Mouse (Mus musculus) C2C12 (cell line): ENCODE data around the gene Ap5b1. TPM values are rescaled to one million over a fixed set of nuclear protein-coding genes. Genes with fewer than 3 reads are reported as not detected.

ENCODE experiments used
- H3K27me3 ChIP-seq: one replicate; pipeline ENCODE4 v1.6.1; 2011; ENCODE audit not compliant: control insufficient read depth, insufficient read depth, insufficient read length
- H3K36me3 ChIP-seq: one replicate; pipeline ENCODE4 v1.6.1; 2011; ENCODE audit not compliant: control insufficient read depth, insufficient read depth
- H3K4me3 ChIP-seq: one replicate; pipeline ENCODE4 v1.5.1; 2011; ENCODE audit warnings: mild to moderate bottlenecking, control low read depth; ENCODE audit not compliant: poor library complexity, insufficient read depth, severe bottlenecking
- H3K79me2 ChIP-seq: one replicate; pipeline ENCODE4 v1.6.1; 2011; ENCODE audit not compliant: control insufficient read depth, insufficient read depth
- H3K79me3 ChIP-seq: one replicate; pipeline ENCODE4 v1.6.1; 2011; ENCODE audit warnings: low read depth, control low read depth
- H3ac ChIP-seq: one replicate; pipeline ENCODE3; 2011; ENCODE audit warnings: low read depth; ENCODE audit not compliant: control insufficient read depth, insufficient read length
- CEBPB ChIP-seq: IDR thresholded peaks from one replicate; pipeline ENCODE4 v1.6.1; 2011; ENCODE audit warnings: low read depth, mild to moderate bottlenecking, control low read depth, moderate library complexity
- CTCF ChIP-seq: IDR thresholded peaks from one replicate; pipeline ENCODE4 v1.5.1; 2011; ENCODE audit not compliant: control insufficient read depth, insufficient read depth, insufficient read length
- FOSL1 ChIP-seq: IDR thresholded peaks from one replicate; pipeline ENCODE4 v1.8.0; 2011; ENCODE audit warnings: mild to moderate bottlenecking, low read length; ENCODE audit not compliant: poor library complexity, insufficient read depth, severe bottlenecking
- MAX ChIP-seq: IDR thresholded peaks from one replicate; pipeline ENCODE4 v1.6.1; 2011; ENCODE audit warnings: mild to moderate bottlenecking, control low read depth
- MYOD1 ChIP-seq: IDR thresholded peaks from one replicate; pipeline ENCODE4 v1.6.1; 2011; ENCODE audit warnings: low read depth; ENCODE audit not compliant: control insufficient read depth, insufficient read length
- MYOG ChIP-seq: IDR thresholded peaks from one replicate; pipeline ENCODE4 v1.6.1; 2011; ENCODE audit not compliant: control insufficient read depth, insufficient read length; ENCODE audit errors: extremely low read depth
- USF1 ChIP-seq: IDR thresholded peaks from one replicate; pipeline ENCODE4 v1.6.1; 2011; ENCODE audit warnings: low read depth, mild to moderate bottlenecking, control low read depth, moderate library complexity
- polyA plus RNA-seq: library from polyadenylated mRNA; unstranded; fragments of >200 nt; fragmentation: generic; extraction: Trizol; gene quantifications from one replicate; pipeline ENCODE4 v1.2.1, GENCODE M21; 2012; ENCODE audit warnings: missing spikeins

Ap5b1 gene
- polyA plus RNA-seq, 1 experiment, result 3.9 TPM

- H3K4me3 ChIP-seq, result no peak overlapping the region
- H3K27me3 ChIP-seq, result no peaks in the 10 kb centered on the region
- H3ac ChIP-seq, result no peak overlapping the region
- H3K36me3 ChIP-seq, result no peaks in the 10 kb centered on the region
- no peaks in the 10 kb centered on the region for H3K79me2 ChIP-seq
- H3K79me3 ChIP-seq, result no peaks in the 10 kb centered on the region
- TF ChIP-seq MYOD1, result no peak
- TF ChIP-seq MYOG, result no peak
- no peak for TF ChIP-seq FOSL1
- TF ChIP-seq CEBPB, result no peak
- no peak for TF ChIP-seq CTCF
These were observed 7.5 kb downstream of the Ap5b1 start for GRCm38 (mm10) chr19:5575336-5575735.

GRCm38 (mm10) chr19:5579971-5580370 is 12.1 kb downstream of the Ap5b1 start:
- Histone ChIP-seq H3K79me3 (no peaks in the 10 kb centered on the region), H3K4me3 (no peak overlapping the region), H3ac (no peak overlapping the region), H3K79me2 (no peaks in the 10 kb centered on the region), H3K36me3 (no peaks in the 10 kb centered on the region), H3K27me3 (peaks cover 6% of the 10 kb centered on the region)
- TF ChIP-seq CTCF (no peak), USF1 (no peak), MYOD1 (no peak), MAX (no peak)

DNA sequence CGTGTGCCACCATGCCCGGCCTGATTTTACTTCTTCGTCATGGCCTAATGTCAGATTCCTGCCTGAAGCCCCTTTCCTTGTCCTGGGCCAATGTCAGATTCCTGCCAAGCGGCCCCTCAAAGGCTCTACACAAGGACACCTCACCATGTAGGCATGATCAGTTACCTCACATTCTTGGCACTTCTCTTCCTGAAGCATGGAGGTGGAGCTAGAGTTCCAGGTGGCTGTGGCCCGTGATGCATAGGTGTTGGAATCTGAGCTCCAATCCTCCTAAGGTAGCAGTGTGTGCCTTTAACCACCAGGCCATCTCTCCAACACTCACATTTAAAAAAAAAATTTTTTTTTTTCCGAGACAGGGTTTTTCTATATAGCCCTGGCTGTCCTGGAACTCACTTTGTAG is 13.0 kb downstream of the Ap5b1 start:
- Histone ChIP-seq H3K79me3 (no peaks in the 10 kb centered on the region), H3K4me3 (no peak overlapping the region), H3K27me3 (peaks cover 6% of the 10 kb centered on the region), H3ac (no peak overlapping the region), H3K36me3 (no peaks in the 10 kb centered on the region), H3K79me2 (no peaks in the 10 kb centered on the region)
- no peak for TF ChIP-seq MYOG
- TF ChIP-seq CTCF, result no peak
- no peak for TF ChIP-seq MYOD1
- no peak for TF ChIP-seq FOSL1
- TF ChIP-seq MAX, result no peak
- TF ChIP-seq CEBPB, result no peak
- no peak for TF ChIP-seq USF1

DNA sequence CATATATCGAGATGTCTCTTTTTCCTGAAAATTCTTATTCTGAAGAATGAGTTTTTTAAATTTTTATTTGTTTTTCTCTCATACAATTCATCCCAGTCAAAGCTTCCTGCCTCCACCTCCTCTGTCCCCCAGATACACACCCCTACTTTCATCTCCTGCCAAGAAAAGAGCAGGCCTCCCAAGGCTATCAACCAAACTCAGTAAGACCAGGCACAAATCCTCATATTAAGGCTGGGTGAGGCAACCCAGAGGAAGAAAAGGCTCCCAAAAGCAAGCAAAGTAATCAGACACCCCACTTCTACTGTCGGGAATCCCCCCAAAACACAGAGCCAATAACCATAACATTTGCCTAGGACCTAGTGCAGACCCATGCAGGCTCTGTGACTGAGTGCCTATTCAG is 14.2 kb downstream of the Ap5b1 start:
- H3K79me3 ChIP-seq, result no peaks in the 10 kb centered on the region
- no peak for TF ChIP-seq CTCF
- TF ChIP-seq MYOG, result no peak
- no peak for TF ChIP-seq CEBPB
- no peak for TF ChIP-seq USF1
- TF ChIP-seq MYOD1, result no peak
- no peak for TF ChIP-seq MAX
- no peak for TF ChIP-seq FOSL1
- H3ac ChIP-seq, result no peak overlapping the region
- no peaks in the 10 kb centered on the region for H3K79me2 ChIP-seq
- peaks cover 6% of the 10 kb centered on the region for H3K27me3 ChIP-seq
- H3K36me3 ChIP-seq, result no peaks in the 10 kb centered on the region
- H3K4me3 ChIP-seq, result no peak overlapping the region

GRCm38 (mm10) chr19:5589159-5589558 is 21.3 kb downstream of the Ap5b1 start:
- Histone ChIP-seq H3K36me3 (no peaks in the 10 kb centered on the region), H3ac (no peak overlapping the region)
- no peak for TF ChIP-seq MYOG
- no peak for TF ChIP-seq MYOD1
- no peak for TF ChIP-seq MAX
- no peak for TF ChIP-seq CTCF
- no peak for TF ChIP-seq FOSL1
- no peak for TF ChIP-seq CEBPB
- no peak for TF ChIP-seq USF1

GRCm38 (mm10) chr19:5591888-5592287 is 24.1 kb downstream of the Ap5b1 start:
- Histone ChIP-seq H3K79me2 (no peaks in the 10 kb centered on the region), H3K27me3 (no peaks in the 10 kb centered on the region), H3ac (no peak overlapping the region), H3K79me3 (no peaks in the 10 kb centered on the region), H3K4me3 (no peak overlapping the region), H3K36me3 (no peaks in the 10 kb centered on the region)
- TF ChIP-seq MYOG (no peak), CTCF (no peak), FOSL1 (no peak), MAX (no peak), USF1 (no peak), CEBPB (no peak), MYOD1 (no peak)

More at GRCm38 (mm10) chr19:5589159-5589558, 21.3 kb downstream of the Ap5b1 start:
- H3K79me3 ChIP-seq, result no peaks in the 10 kb centered on the region
- no peaks in the 10 kb centered on the region for H3K79me2 ChIP-seq
- no peaks in the 10 kb centered on the region for H3K27me3 ChIP-seq
- no peak overlapping the region for H3K4me3 ChIP-seq
